11 mouse cellular contexts compared by ENCODE assay signal in the genomic region with DNA sequence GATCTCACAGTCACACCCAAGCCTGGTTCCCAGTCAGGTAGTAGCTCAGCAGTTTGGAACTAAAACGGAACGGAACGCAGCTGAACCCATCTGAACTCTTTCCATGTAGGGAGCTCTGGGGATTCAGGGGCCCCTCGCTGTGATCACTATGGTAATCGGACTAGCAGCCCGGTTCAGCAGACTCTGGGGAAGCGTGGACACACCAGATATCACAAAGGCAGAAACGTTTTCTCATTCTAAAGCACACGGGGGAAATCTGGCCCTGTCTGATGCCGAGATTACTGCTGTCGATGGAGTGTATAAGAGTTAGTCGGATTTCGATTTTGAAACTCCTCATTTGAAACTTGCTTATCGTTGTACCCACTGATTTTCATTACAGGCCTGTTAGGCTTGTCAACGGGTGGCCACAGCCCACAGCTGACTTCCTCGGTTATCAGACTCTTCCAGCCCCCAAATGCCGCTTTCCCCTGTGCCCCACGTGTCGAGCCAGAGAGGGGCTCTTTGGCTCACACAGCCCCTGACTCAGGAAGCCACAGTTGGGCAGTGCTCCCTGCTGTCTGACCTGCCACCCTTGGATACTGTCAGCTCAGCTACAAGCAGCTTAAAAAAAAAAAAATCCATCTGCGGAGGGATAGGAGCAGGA.
DNase-seq lines count a peak whose midpoint lies in the region; ATAC-seq and TF ChIP-seq lines count a peak whose summit lies in the region.
"Had no signal": no experiment of that assay in that cellular context is flagged by ENCODE, and none has a peak within 500 bp of the region (broad histone marks: within the 10 kb centered on the region; RNA-seq: fewer than 3 reads in every experiment).

No protein-coding gene starts in this region.

- 34% methylated on average over 20 of the region's 20 CpGs for WGBS in forebrain, embryonic 13.5 days
- 34% methylated on average over 20 of the region's 20 CpGs for WGBS in forebrain, postnatal 0 days
- 16% methylated on average over 20 of the region's 20 CpGs for WGBS in liver, embryonic 13.5 days (ENCODE audit: insufficient replicate concordance)
- 52% methylated on average over 20 of the region's 20 CpGs for WGBS in kidney, embryonic 16.5 days

- 0 out of 2 replicates have a peak, but pooled peaks have one; percentile 16 for ATAC-seq in forebrain, embryonic 13.5 days
- ATAC-seq in forebrain, postnatal 0 days: no peak
- ATAC-seq in megakaryocyte, adult 5-6 weeks (ENCODE audit: poor library complexity, severe bottlenecking): no peak
- 0 out of 2 replicates have a peak, but pooled peaks have one; percentile 29 for ATAC-seq in liver, embryonic 13.5 days (ENCODE audit: low read depth)
- no peak for ATAC-seq in kidney, embryonic 16.5 days (ENCODE audit: low FRiP score, low TSS enrichment)

- H3K4me1 ChIP-seq in forebrain, embryonic 13.5 days: peaks cover 7% of the 10 kb centered on the region; the same call in 1 of the 2 replicates
- no peaks in the 10 kb centered on the region; the same call in 1 of the 2 replicates for H3K4me1 ChIP-seq in forebrain, postnatal 0 days (ENCODE audit: insufficient read depth)
- H3K4me1 ChIP-seq in megakaryocyte, embryonic 14.5 days: peaks cover 22% of the 10 kb centered on the region
- H3K4me1 ChIP-seq in liver, embryonic 13.5 days (replicated peaks): no peaks in the 10 kb centered on the region
- H3K4me1 ChIP-seq in kidney, embryonic 16.5 days (ENCODE audit: insufficient read depth, low read length): no peaks in the 10 kb centered on the region

- H3K9me3 ChIP-seq in forebrain, embryonic 13.5 days (replicated peaks): no peaks in the 10 kb centered on the region
- no peaks in the 10 kb centered on the region for H3K9me3 ChIP-seq in forebrain, postnatal 0 days (ENCODE audit: low read length)
- peaks cover 6% of the 10 kb centered on the region; the same call in 1 of the 2 replicates for H3K9me3 ChIP-seq in megakaryocyte, embryonic 14.5 days
- H3K9me3 ChIP-seq in liver, embryonic 13.5 days (replicated peaks): no peaks in the 10 kb centered on the region
- no peaks in the 10 kb centered on the region for H3K9me3 ChIP-seq in kidney, embryonic 16.5 days (ENCODE audit: low read length)

- H3K36me3 ChIP-seq in forebrain, embryonic 13.5 days (ENCODE audit: poor library complexity, severe bottlenecking): no peaks in the 10 kb centered on the region
- H3K36me3 ChIP-seq in forebrain, postnatal 0 days (ENCODE audit: insufficient read depth): no peaks in the 10 kb centered on the region
- no peaks in the 10 kb centered on the region for H3K36me3 ChIP-seq in megakaryocyte, embryonic 14.5 days (replicated peaks; ENCODE audit: low read length)
- H3K36me3 ChIP-seq in liver, embryonic 13.5 days: no peaks in the 10 kb centered on the region
- no peaks in the 10 kb centered on the region for H3K36me3 ChIP-seq in kidney, embryonic 16.5 days (ENCODE audit: insufficient read depth, low read length)

- peak overlapping the region; percentile 18 for H3K4me2 ChIP-seq in forebrain, embryonic 13.5 days
- H3K4me2 ChIP-seq in forebrain, postnatal 0 days (ENCODE audit: low read depth): no peak overlapping the region
- H3K4me2 ChIP-seq in liver, embryonic 13.5 days: 0 out of 2 replicates have a peak overlapping the region, but pooled peaks have one; percentile 19
- no peak overlapping the region for H3K4me2 ChIP-seq in kidney, embryonic 16.5 days (replicated peaks; ENCODE audit: low read depth, low read length)

- DNase-seq in forebrain, postnatal 0 days: no peak
- DNase-seq in liver, embryonic 13.5 days: no peak
- no peak for DNase-seq in spleen, postnatal 10 days (ENCODE audit: low spot score in 2 of 2)
- DNase-seq in ovary, postnatal 36 days (ENCODE audit: low spot score): no peak
- DNase-seq: adrenal gland, postnatal 10 days; cerebellum, adult 8-10 months; kidney, postnatal 36 days had no signal

- no peak overlapping the region for H3K27ac ChIP-seq in forebrain, embryonic 13.5 days
- H3K27ac ChIP-seq in forebrain, postnatal 0 days (ENCODE audit: low read depth, low read length): no peak overlapping the region
- no peak overlapping the region for H3K27ac ChIP-seq in liver, embryonic 13.5 days
- no peak overlapping the region for H3K27ac ChIP-seq in kidney, embryonic 16.5 days (ENCODE audit: low read length)

- H3K9ac ChIP-seq in forebrain, embryonic 13.5 days: no peak overlapping the region
- H3K9ac ChIP-seq in forebrain, postnatal 0 days: no peak overlapping the region
- H3K9ac ChIP-seq in liver, embryonic 13.5 days: no peak overlapping the region
- H3K9ac ChIP-seq in kidney, embryonic 16.5 days (replicated peaks; ENCODE audit: low read length): no peak overlapping the region

- H3K27me3 ChIP-seq in forebrain, embryonic 13.5 days: no peaks in the 10 kb centered on the region
- no peaks in the 10 kb centered on the region for H3K27me3 ChIP-seq in forebrain, postnatal 0 days (ENCODE audit: insufficient read depth, low read length)
- peaks cover 2% of the 10 kb centered on the region for H3K27me3 ChIP-seq in megakaryocyte, embryonic 14.5 days (replicated peaks)
- no peaks in the 10 kb centered on the region for H3K27me3 ChIP-seq in liver, embryonic 13.5 days
- H3K27me3 ChIP-seq in kidney, embryonic 16.5 days (ENCODE audit: insufficient read depth, low read length): no peaks in the 10 kb centered on the region

- no peak for TF ChIP-seq CTCF in forebrain, postnatal 0 days (IDR thresholded peaks at IDR 0.05; ENCODE audit: low read depth)

- no peak overlapping the region for H3K4me3 ChIP-seq in forebrain, embryonic 13.5 days
- no peak overlapping the region for H3K4me3 ChIP-seq in forebrain, postnatal 0 days (ENCODE audit: low read depth, low read length)
- peak overlapping the region; percentile 71 for H3K4me3 ChIP-seq in megakaryocyte, embryonic 14.5 days (replicated peaks)
- H3K4me3 ChIP-seq in liver, embryonic 13.5 days (replicated peaks): no peak overlapping the region
- no peak overlapping the region for H3K4me3 ChIP-seq in kidney, embryonic 16.5 days (ENCODE audit: low read length)

Comparison
In these comparisons a context has a peak if more than half of its experiments do, and no peak if none do; other contexts are left out.
1. ATAC-seq: peak in forebrain, embryonic 13.5 days (single experiment) and liver, embryonic 13.5 days (single experiment); none in forebrain, postnatal 0 days (single experiment), megakaryocyte, adult 5-6 weeks (single experiment) and kidney, embryonic 16.5 days (single experiment).
2. H3K4me2 ChIP-seq: peak in forebrain, embryonic 13.5 days (single experiment) and liver, embryonic 13.5 days (single experiment); none in forebrain, postnatal 0 days (single experiment) and kidney, embryonic 16.5 days (single experiment).